Mouse (Mus musculus): ENCODE measurements around the gene Setmar.

Setmar gene

DNA sequence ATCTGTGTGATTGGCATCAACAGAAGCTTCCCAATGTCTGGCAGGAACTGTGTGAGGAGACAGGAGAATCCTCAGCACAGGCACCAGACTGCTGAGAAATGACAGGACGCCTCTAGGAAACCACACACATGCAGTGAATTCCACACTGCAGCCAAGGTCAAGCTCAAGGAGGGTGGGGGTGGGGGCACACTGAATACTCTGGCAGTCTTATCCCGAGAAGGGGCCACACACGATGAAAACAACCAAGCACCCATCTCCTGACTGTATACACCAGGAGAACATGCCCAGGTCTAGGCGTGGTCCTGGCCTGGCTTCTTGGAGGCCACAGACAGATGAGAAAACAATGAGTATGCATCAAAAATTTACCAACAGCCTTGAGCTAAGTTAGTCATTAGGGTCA is 45.5 kb downstream of the Setmar start:
- ATAC-seq (ENCODE audit: insufficient number of reproducible peaks, low FRiP score, low TSS enrichment): no peak

DNA sequence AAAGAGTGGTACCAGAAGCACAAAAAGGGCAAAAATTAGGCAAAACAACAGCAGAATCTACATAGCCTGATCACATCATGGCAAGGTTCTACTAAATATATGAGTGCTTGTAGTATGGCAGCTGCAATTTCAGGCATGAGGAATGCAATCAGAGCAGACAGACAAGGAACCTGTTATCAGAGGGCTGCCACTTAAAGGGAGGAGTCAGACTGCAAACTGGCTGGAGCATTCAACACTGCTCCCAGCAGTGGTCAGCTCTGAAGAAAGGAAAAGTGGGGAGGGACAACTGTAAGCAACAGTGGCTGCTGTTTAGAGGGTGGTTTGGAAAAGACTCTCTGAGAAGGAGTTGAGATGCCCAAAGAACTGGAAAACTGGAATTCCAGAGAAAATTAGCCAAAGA is 46.8 kb downstream of the Setmar start:
- no peak for ATAC-seq (ENCODE audit: insufficient number of reproducible peaks, low FRiP score, low TSS enrichment)

DNA sequence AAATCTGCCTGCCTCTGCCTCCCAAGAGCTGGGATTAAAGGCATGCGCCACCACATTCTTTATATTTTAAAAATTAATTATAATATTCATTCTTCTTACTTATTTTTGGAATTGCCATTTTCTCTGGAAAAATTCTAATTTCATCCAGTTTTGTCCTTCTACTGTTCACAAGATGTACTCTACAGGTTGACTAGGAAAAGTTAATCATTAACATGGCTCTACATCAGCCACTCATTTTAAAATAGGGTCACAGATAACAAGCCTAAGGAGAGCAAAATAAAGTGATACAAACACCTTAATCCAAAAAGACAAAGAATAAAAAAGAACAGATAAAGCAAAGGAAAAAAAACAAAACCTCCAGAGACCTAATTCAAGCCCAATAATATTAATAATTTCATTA is 50.1 kb downstream of the Setmar start:
- no peak for ATAC-seq (ENCODE audit: insufficient number of reproducible peaks, low FRiP score, low TSS enrichment)

DNA sequence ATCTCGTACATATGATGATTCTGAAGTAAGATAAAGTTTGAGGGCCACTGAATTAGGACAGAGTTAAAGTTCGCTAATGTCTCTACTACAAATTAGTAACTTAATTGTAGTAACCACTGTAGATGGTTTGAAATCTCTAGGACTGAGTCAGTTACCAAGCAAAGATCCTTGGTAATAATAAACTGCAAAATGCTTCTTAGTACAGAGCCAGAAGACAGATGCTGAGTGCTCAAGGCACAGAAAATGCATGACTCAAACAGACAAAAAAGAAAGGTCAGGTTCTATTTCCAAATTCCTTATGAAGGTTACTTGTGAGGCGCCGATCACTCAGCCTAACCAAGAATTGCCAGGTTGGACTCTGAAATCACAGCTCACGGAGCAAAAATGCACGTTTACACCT is 53.0 kb downstream of the Setmar start:
- no peak for ATAC-seq (ENCODE audit: insufficient number of reproducible peaks, low FRiP score, low TSS enrichment)

DNA sequence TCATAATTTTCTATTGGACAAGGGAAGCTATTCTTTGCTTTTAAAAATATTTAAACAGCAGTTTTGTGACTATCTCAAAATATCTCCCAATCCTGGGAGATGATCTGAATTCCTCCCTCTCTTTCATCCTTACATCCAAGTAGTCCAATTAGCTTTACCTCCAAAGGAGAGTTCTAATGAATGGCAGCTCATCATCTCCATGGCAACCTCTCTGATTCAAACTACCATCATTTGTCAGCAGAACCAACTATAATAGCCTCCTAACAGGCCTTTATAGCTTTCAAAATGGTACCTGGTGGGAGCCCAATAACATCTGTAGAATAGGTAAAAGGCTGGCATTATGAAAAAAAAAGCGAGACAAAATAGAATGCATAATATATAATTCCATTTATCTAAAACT is 60.6 kb downstream of the Setmar start:
- no peak for ATAC-seq (ENCODE audit: insufficient number of reproducible peaks, low FRiP score, low TSS enrichment)

DNA sequence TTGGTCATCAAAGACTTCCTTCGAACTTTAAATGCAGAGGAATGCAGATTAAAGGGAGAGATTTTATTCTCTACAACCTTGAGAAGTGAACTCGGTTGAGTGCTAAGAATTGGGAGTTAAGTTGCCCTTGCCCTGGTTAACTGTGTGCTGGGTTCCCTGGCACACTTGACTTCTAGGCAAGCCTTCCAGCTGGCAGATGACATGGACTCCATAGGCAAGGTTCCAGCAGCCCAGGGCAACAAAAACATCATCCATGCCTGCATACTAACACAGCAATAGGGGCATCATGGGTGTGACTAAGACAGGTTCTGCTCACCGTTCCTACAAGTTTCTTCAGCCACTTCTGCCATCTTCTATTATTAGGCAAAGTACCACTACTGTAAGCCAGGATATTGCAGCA is 61.8 kb downstream of the Setmar start:
- ATAC-seq (ENCODE audit: insufficient number of reproducible peaks, low FRiP score, low TSS enrichment): no peak
